Mouse (Mus musculus): ENCODE measurements around the gene Klc2. TPM values are rescaled to one million over a fixed set of nuclear protein-coding genes. Genes with fewer than 3 reads are reported as not detected.
"Not testable (repeated sequence)": the region's sequence is repeated elsewhere in the genome, so short reads cannot be mapped to it uniquely, and the experiment has no call there.

The Klc2 gene
- total and polyA plus RNA-seq, 3 experiments, result 7.3 to 30.3 TPM; not detected in 1

DNA sequence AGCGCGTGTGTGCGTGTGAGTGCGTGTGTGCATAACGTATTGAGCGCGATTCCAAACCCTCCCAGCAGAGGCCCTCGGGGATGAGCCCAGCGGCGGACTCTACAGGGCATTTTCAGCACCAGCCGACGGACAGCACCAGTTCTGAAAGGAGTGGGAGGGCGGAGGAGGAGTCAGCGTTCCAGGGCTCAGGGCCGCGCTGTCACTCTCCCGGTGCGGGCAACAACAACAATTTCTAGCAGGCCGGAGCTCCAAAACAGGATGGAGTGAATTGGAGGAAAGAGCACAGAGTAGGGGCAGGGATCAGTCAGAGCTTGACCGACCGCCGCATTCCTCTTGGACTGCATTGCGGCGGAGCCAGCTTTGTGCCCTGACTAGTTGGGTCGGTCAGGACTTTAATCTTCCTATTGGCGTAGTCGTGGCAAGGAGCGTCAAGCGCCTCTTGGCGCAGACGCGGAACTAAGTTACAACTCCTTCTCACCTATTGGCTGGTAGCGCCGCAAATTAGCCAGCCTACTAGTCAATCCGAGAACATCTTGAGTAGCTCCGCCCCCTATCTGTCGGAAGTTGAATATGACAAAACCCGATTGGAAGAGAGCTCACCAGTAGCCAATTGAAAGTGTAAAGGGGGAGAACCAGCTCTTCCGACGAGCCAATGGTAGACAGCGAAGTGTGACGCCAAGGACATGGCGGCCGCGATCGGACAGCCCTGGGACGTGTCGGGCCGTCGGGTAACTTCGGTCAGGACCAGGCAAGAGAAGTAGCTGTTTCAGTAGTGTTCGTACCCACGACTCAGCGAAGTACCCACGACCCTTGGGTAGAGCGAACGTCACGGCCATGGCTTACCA lies 30.3 kb downstream of the Klc2 start, which contains the start of gene Yif1a (continued):
- TF ChIP-seq MXI1 (IDR thresholded peaks at IDR 0.05; ENCODE audit: low read depth, low read length) (peak; percentile 98), MYC (IDR thresholded peaks at IDR 0.05; ENCODE audit: low read depth, low read length) (no peak), EP300 (IDR thresholded peaks at IDR 0.05; ENCODE audit: low read depth in 1 of 2, low read length in 2 of 2) (no peak), ELF1 (IDR thresholded peaks at IDR 0.05; ENCODE audit: low read depth, low read length) (peak; percentile 94), RAD21 (IDR thresholded peaks at IDR 0.05; ENCODE audit: low read depth, low read length) (peak; percentile 9; the same call in 1 of the 2 replicates), ZNF384 (IDR thresholded peaks at IDR 0.05; ENCODE audit: low read depth, low read length) (no peak), TAL1 (IDR thresholded peaks at IDR 0.05; ENCODE audit: low read length) (no peak), POLR2A (IDR thresholded peaks at IDR 0.05; ENCODE audit: control insufficient read depth in 1 of 2, insufficient read depth in 1 of 2, low read depth in 1 of 2, low read length in 2 of 2, poor library complexity in 1 of 2) (peak; percentile 79 to 87), CTCF (IDR thresholded peaks at IDR 0.05 in 2 of 3, conservative IDR thresholded peaks at IDR 0.05 in 1 of 3; ENCODE audit: control insufficient read depth in 1 of 3, insufficient read depth in 1 of 3, low read depth in 2 of 3, low read length in 3 of 3, poor library complexity in 1 of 3, severe bottlenecking in 1 of 3) (peak; percentile 39 to 62 (median 59)), POLR2AphosphoS5 (IDR thresholded peaks at IDR 0.05; ENCODE audit: borderline replicate concordance, low read depth, low read length) (no peak), CHD2 (IDR thresholded peaks at IDR 0.05; ENCODE audit: low read length) (peak; percentile 74), HCFC1 (IDR thresholded peaks at IDR 0.05; ENCODE audit: low read depth, low read length) (peak; percentile 90)

DNA sequence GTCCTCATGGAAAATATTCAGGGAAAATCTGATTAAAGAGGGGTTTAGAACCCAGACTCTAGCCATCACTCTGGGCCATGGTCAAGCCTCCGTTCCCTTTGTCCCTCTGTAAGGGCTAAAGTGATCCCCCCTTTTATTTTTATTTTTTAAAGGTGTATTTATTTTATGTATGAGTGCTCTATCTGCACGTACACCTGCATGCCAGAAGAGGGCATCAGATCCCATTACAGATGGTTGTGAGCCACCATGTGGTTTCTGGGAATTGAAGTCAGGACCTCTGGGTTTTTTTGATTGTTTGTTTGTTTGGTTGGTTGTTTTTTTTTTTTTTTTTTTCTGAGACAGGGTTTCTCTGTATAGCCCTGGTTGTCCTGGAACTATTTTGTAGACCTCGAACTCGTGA lies 31.8 kb downstream of the Klc2 start:
- peak; percentile 31 for TF ChIP-seq SMC3 (IDR thresholded peaks at IDR 0.05; ENCODE audit: low read depth, low read length)
- TF ChIP-seq CTCF (IDR thresholded peaks at IDR 0.05 in 2 of 3, conservative IDR thresholded peaks at IDR 0.05 in 1 of 3; ENCODE audit: control insufficient read depth in 1 of 3, insufficient read depth in 1 of 3, low read depth in 2 of 3, low read length in 3 of 3, poor library complexity in 1 of 3, severe bottlenecking in 1 of 3), result peak in 2 of 3 experiments; percentile 13 to 43; a peak in 2 of 6 replicates
- TF ChIP-seq HCFC1 (IDR thresholded peaks at IDR 0.05; ENCODE audit: low read depth, low read length), result 0 out of 2 replicates have a peak, but pooled peaks have one; percentile 24
- TF ChIP-seq RAD21 (IDR thresholded peaks at IDR 0.05; ENCODE audit: low read depth, low read length), result peak; percentile 9
- H3K79me2 ChIP-seq (ENCODE audit: control insufficient read depth, insufficient read depth, low read length, poor library complexity); H3K36me3 ChIP-seq (ENCODE audit: control insufficient read depth in 1 of 2, insufficient read depth in 2 of 2, low read length in 2 of 2); H3K9me3 ChIP-seq (replicated peaks; ENCODE audit: insufficient read depth, low read length); H3K27ac ChIP-seq (ENCODE audit: control insufficient read depth, low read depth, low read length); H3K4me3 ChIP-seq (ENCODE audit: control insufficient read depth in 1 of 2, insufficient read depth in 1 of 2, low read depth in 2 of 2, low read length in 2 of 2); DNase-seq (ENCODE audit: low read depth, low spot score); H3K9ac ChIP-seq (ENCODE audit: control insufficient read depth, low read depth, low read length, poor library complexity, severe bottlenecking): not testable (repeated sequence)
- Histone ChIP-seq H3K4me1 (ENCODE audit: control insufficient read depth in 1 of 2, insufficient read depth in 2 of 2, low read length in 2 of 2) (peaks cover 0 to 11% of the 10 kb centered on the region in 2 experiments; a peak in 1 of 4 replicates), H3K27me3 (ENCODE audit: control insufficient read depth in 1 of 2, insufficient read depth in 2 of 2, low read length in 2 of 2) (peaks cover 5 to 15% of the 10 kb centered on the region in 2 experiments)

- Histone ChIP-seq H3K9ac (ENCODE audit: control insufficient read depth, low read depth, low read length, poor library complexity, severe bottlenecking) (peak within 1 kb of the TSS; percentile 26; the same call in 1 of the 2 replicates), H3K4me1 (ENCODE audit: control insufficient read depth in 1 of 2, insufficient read depth in 2 of 2, low read length in 2 of 2) (peaks cover 0 to 11% of the 10 kb centered on the region in 2 experiments; a peak in 1 of 4 replicates), H3K36me3 (ENCODE audit: control insufficient read depth in 1 of 2, insufficient read depth in 2 of 2, low read length in 2 of 2) (no peaks in the 10 kb centered on the region; a peak in 1 of 4 replicates), H3K27me3 (ENCODE audit: control insufficient read depth in 1 of 2, insufficient read depth in 2 of 2, low read length in 2 of 2) (peaks cover 5 to 18% of the 10 kb centered on the region in 2 experiments), H3K27ac (ENCODE audit: control insufficient read depth, low read depth, low read length) (no peak within 1 kb of the TSS), H3K4me3 (ENCODE audit: control insufficient read depth in 1 of 2, insufficient read depth in 1 of 2, low read depth in 2 of 2, low read length in 2 of 2) (peak within 1 kb of the TSS in 1 of 2 experiments; percentile 15; a peak in 2 of 4 replicates), H3K79me2 (ENCODE audit: control insufficient read depth, insufficient read depth, low read length, poor library complexity) (peaks cover 3% of the 10 kb centered on the region; the same call in 1 of the 2 replicates), H3K9me3 (replicated peaks; ENCODE audit: insufficient read depth, low read length) (no peaks in the 10 kb centered on the region)
- no peak for DNase-seq (ENCODE audit: low read depth, low spot score)
- TF ChIP-seq ZC3H11A (IDR thresholded peaks at IDR 0.05; ENCODE audit: low read depth, low read length) (no peak), ELF1 (IDR thresholded peaks at IDR 0.05; ENCODE audit: low read depth, low read length) (no peak), POLR2AphosphoS2 (IDR thresholded peaks at IDR 0.05; ENCODE audit: low read length) (no peak), NELFE (IDR thresholded peaks at IDR 0.05; ENCODE audit: low read depth, low read length) (no peak), ZKSCAN1 (IDR thresholded peaks at IDR 0.05; ENCODE audit: low read depth, low read length) (no peak), HCFC1 (IDR thresholded peaks at IDR 0.05; ENCODE audit: low read depth, low read length) (no peak), JUND (IDR thresholded peaks at IDR 0.05; ENCODE audit: low read depth, low read length) (no peak), USF1 (IDR thresholded peaks at IDR 0.05; ENCODE audit: low read depth, low read length) (no peak), MXI1 (IDR thresholded peaks at IDR 0.05; ENCODE audit: low read depth, low read length) (no peak), TAL1 (IDR thresholded peaks at IDR 0.05; ENCODE audit: low read length) (no peak), MYC (IDR thresholded peaks at IDR 0.05; ENCODE audit: low read depth, low read length) (no peak), ZMIZ1 (IDR thresholded peaks at IDR 0.05; ENCODE audit: low read depth, low read length) (no peak)
Observed at GRCm38 (mm10) chr19:5085145-5085863, 33.1 kb downstream of the Klc2 start, which contains the start of gene Tmem151a. Gene Tmem151a, minus strand, starts transcription at chr19:5085531.

All from MEL (cell line).